Mouse (Mus musculus) liver, embryonic 12.5 days (tissue): Measurements from ENCODE around the gene Atad1. TPM values are rescaled to one million over a fixed set of nuclear protein-coding genes. Genes with fewer than 3 reads are reported as not detected.
"Not testable (repeated sequence)": the region's sequence is repeated elsewhere in the genome, so short reads cannot be mapped to it uniquely, and the experiment has no call there.

Experiments
- ATAC-seq: fragments of 200-750 bp; cut with Nextera tagmentation; 2 replicates; pipeline ENCODE4 v1.8.0; 2017; ENCODE audit warnings: moderate number of reproducible peaks, mild to moderate bottlenecking, moderate library complexity
- H3K27ac ChIP-seq: fragments of 300-500 bp; sonication (generic); 2 replicates; pipeline ENCODE4 v1.5.1; 2016; ENCODE audit warnings: mild to moderate bottlenecking
- H3K27me3 ChIP-seq: fragments of 300-500 bp; sonication (generic); replicated peaks from 2 replicates; pipeline ENCODE4 v1.6.1; 2016; ENCODE audit warnings: mild to moderate bottlenecking, moderate library complexity
- H3K36me3 ChIP-seq: fragments of 300-500 bp; sonication (generic); 2 replicates; pipeline ENCODE4 v1.6.1; 2016; ENCODE audit warnings: mild to moderate bottlenecking, moderate library complexity
- H3K4me1 ChIP-seq: fragments of 300-500 bp; sonication (generic); 2 replicates; pipeline ENCODE4 v1.6.1; 2016
- H3K4me2 ChIP-seq: fragments of 300-500 bp; sonication (generic); 2 replicates; pipeline ENCODE4 v1.6.1; 2016; ENCODE audit warnings: mild to moderate bottlenecking, moderate library complexity
- H3K4me3 ChIP-seq: fragments of 300-500 bp; sonication (generic); 2 replicates; pipeline ENCODE4 v1.5.1; 2016; ENCODE audit warnings: mild to moderate bottlenecking, moderate library complexity
- H3K9ac ChIP-seq: fragments of 300-500 bp; sonication (generic); 2 replicates; pipeline ENCODE4 v1.6.1; 2016; ENCODE audit warnings: mild to moderate bottlenecking, moderate library complexity
- H3K9me3 ChIP-seq: fragments of 300-500 bp; sonication (generic); replicated peaks from 2 replicates; pipeline ENCODE4 v1.6.1; 2016; ENCODE audit warnings: mild to moderate bottlenecking, moderate library complexity
- WGBS: fragments of 180-500 bp; shearing (Covaris S2); methylation state at CpG from one replicate; pipeline ENCODE4 v1.1.7; 2016; ENCODE audit not compliant: insufficient replicate concordance; 5-methylcytosine and 5-hydroxymethylcytosine counted together
- polyA plus RNA-seq: library from polyadenylated mRNA; unstranded; fragments of >200 nt; fragmentation: Nextera tagmentation; extraction: Ambion mirVana; gene quantifications from 2 replicates; pipeline ENCODE4 v1.2.1, GENCODE M21; 2016

The Atad1 gene
- polyA plus RNA-seq, 1 experiment from 2014 or later = 32.3 TPM

DNA sequence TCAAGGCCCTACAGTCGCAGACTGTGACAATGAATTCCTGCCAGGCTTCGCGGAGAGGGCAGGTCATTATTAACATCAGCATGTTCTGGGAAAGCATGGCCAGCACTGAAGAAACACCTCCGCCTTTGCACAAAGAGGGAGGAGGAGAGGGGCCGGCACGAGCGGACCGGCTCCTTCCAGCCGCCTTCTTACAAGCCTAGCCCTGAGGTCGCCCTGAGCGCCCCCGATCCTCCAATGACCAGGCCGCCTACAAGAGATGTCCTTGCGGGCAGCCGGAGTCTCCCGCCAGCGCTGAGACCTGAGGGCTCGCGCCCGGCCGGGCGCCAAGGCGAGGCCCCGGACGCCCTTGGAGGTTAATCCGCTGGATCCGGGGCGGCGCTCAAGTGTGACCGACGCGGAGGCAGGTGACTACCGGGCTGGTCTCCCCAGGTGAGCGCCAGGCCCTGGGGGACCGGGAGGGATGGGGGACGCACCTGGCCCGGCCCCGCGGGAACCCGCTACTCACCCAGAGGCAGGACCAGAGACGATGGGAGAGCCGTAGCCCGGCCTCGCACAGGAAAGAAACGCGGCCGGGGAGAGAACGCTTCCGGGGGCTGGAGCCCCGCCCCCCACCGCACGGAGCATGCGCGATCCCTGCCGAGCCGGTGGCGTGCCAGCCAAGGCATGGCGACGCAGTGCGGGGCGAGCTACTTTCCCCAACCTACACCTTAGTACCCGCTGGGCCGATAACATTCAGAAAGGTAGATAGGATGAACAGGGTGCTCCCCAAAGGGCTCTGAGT, 27.6 kb downstream of the Atad1 start:
- peak overlapping the region; percentile 81 for H3K27ac ChIP-seq
- ATAC-seq = peak; percentile 97
- under 1% methylated on average over 62 of the region's 63 CpGs for WGBS
- H3K9me3 ChIP-seq = no peaks in the 10 kb centered on the region
- peak overlapping the region; percentile 89 for H3K4me3 ChIP-seq
- peaks cover 35% of the 10 kb centered on the region for H3K4me1 ChIP-seq
- H3K4me2 ChIP-seq = peak overlapping the region; percentile 85
- H3K9ac ChIP-seq = peak overlapping the region; percentile 85
- peaks cover 8% of the 10 kb centered on the region; the same call in 1 of the 2 replicates for H3K36me3 ChIP-seq
- H3K27me3 ChIP-seq = no peaks in the 10 kb centered on the region

DNA sequence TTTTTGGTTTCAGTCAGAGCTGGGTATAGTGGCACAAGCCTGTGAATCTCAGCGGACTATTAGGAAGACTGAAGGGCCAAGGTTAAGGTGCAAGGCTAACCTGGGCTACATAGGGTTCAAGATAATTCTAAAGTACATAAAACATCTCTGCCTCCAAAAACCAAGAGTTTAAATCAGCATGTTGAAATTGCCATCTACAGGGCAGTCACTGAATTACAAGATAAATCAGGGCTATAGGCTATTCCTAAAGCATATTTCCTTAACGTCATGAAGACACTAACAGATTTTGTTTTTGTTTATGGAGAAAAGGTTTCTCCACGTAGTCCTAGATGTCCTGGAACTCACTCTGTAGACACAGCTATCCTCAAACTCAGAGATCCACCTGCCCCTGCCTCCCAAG, 29.3 kb downstream of the Atad1 start:
- WGBS = 57% methylated on average over 3 of the region's 3 CpGs

DNA sequence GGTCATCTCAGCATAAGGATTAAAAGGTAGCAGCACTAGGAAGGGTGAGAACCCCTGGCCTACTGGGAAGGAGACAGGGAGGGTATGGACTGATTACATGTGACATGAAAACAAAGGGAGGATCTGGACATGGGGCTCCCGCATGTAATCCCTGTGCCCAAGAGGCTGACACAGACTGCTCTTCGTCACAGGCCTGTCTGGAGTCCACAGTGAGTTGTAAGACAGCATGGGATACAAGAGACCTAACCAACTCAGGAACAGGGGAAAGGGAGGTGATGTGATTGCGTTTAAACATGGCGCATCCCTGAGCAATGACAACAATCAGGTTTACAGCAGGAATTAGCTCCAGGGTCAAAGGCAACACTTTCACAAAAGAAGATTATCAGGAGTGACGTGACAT, 30.6 kb downstream of the Atad1 start:
- Histone ChIP-seq H3K4me2 (no peak overlapping the region), H3K27ac (no peak overlapping the region)
- no peak for ATAC-seq

More for the DNA sequence above, 29.3 kb downstream of the Atad1 start:
- Histone ChIP-seq H3K36me3 (peaks cover 20% of the 10 kb centered on the region), H3K4me2 (peak overlapping the region; percentile 85), H3K4me1 (peaks cover 35% of the 10 kb centered on the region), H3K27me3 (no peaks in the 10 kb centered on the region), H3K27ac (no peak overlapping the region), H3K4me3 (no peak overlapping the region), H3K9ac (no peak overlapping the region), H3K9me3 (no peaks in the 10 kb centered on the region)
- no peak for ATAC-seq

DNA sequence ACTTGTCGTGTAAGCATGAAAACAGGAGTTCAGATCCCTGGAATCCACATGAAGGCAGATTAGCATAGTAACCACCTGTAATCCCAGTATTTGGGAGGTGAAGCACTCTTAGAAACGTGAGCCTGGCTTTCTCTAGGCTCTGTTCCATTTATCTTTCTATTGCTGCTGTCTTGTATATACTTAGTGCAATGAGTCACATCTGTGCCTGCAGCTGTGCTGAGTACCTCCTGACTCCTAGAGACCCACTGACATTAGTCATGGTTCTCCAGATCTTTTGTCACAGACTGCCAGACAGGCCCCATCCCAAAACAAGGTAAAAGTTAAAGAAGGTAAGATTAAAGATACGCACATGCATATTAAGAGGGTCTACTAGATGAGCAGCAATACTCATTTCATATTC, 37.4 kb downstream of the Atad1 start:
- H3K36me3 ChIP-seq = peaks cover 81% of the 10 kb centered on the region
- H3K4me1 ChIP-seq = no peaks in the 10 kb centered on the region
- H3K9ac ChIP-seq = no peak overlapping the region

More for the DNA sequence above, 30.6 kb downstream of the Atad1 start:
- H3K9me3 ChIP-seq = no peaks in the 10 kb centered on the region
- peaks cover 33% of the 10 kb centered on the region for H3K36me3 ChIP-seq
- no peaks in the 10 kb centered on the region for H3K27me3 ChIP-seq
- no peak overlapping the region for H3K9ac ChIP-seq
- H3K4me1 ChIP-seq = peaks cover 26% of the 10 kb centered on the region
- no peak overlapping the region for H3K4me3 ChIP-seq
- WGBS = 77% methylated on average over 5 of the region's 5 CpGs

DNA sequence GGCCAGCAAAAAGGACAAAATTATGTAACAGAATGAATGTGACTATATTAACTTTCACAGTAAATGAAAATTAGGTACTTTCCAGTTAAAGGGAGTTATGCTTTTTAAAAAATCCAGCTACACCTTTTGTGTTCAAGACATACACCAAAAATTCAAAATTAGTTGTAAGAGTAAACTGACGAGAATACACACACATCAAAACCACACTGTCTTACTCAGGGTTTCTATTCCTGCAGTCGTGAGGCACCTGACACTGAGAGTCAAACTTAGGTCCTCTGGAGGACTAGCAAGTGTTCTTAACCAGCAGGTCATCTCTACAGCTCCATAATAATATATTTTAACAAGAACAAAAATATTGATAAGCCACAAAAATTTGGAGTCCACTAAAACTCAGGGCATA, 42.9 kb downstream of the Atad1 start:
- H3K36me3 ChIP-seq = peaks cover 87% of the 10 kb centered on the region
- no peak overlapping the region for H3K4me3 ChIP-seq
- no peak for ATAC-seq
- H3K9me3 ChIP-seq = no peaks in the 10 kb centered on the region
- H3K9ac ChIP-seq = no peak overlapping the region
- H3K4me1 ChIP-seq = no peaks in the 10 kb centered on the region
- WGBS = 83% methylated on average over 2 of the region's 2 CpGs
- no peaks in the 10 kb centered on the region for H3K27me3 ChIP-seq
- no peak overlapping the region for H3K27ac ChIP-seq
- H3K4me2 ChIP-seq = no peak overlapping the region

More for the DNA sequence above, 37.4 kb downstream of the Atad1 start:
- Histone ChIP-seq H3K4me2 (no peak overlapping the region), H3K27me3 (no peaks in the 10 kb centered on the region), H3K9me3 (no peaks in the 10 kb centered on the region), H3K27ac (no peak overlapping the region), H3K4me3 (no peak overlapping the region)
- WGBS = 74% methylated on average over 3 of the region's 3 CpGs
- ATAC-seq = no peak

DNA sequence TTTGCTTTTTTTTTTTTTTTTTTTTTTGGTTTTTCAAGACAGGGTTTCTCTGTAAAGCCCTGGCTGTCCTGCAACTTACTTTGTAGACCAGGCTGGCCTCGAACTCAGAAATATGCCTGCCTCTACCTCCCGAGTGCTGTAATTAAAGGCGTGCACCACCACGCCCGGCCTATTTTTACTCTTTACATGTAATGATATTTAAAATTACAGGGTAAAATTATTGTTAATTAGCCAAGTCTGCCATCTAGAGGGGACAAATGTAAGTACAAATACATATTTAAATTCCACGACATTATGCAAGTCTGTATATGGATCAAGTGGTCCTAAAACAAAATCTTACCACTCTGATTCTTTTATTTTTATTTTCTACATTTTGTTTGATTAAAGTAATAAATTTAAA, 49.9 kb downstream of the Atad1 start:
- H3K36me3 ChIP-seq = peaks cover 62% of the 10 kb centered on the region
- no peak overlapping the region for H3K4me2 ChIP-seq
- H3K4me1 ChIP-seq = peaks cover 11% of the 10 kb centered on the region
- no peak overlapping the region for H3K9ac ChIP-seq
- no peaks in the 10 kb centered on the region for H3K9me3 ChIP-seq
- no peak for ATAC-seq
- 55% methylated on average over 6 of the region's 6 CpGs for WGBS
- H3K27me3 ChIP-seq = no peaks in the 10 kb centered on the region
- no peak overlapping the region for H3K27ac ChIP-seq
- no peak overlapping the region for H3K4me3 ChIP-seq

DNA sequence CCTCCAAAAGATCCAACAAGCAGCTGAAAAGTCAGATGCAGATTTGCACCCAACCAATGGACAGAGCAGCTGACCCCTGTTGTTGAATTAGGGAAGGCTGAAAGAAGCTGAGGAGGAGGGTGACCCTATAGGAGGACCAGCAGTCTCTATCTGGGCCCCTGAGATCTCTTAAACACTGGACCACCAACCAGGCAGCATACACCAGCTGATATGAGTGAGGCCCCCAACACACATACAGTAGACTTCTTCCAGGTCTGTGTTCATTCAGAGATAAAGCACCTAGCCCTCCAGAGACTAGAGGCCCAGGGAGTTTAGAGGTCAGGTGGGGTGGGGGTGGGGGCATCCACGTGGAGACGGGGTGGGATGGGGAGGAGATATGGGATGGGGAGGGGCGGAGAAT, 51.4 kb downstream of the Atad1 start:
- 57% methylated on average over 3 of the region's 3 CpGs for WGBS
- H3K27ac ChIP-seq = not testable (repeated sequence)

DNA sequence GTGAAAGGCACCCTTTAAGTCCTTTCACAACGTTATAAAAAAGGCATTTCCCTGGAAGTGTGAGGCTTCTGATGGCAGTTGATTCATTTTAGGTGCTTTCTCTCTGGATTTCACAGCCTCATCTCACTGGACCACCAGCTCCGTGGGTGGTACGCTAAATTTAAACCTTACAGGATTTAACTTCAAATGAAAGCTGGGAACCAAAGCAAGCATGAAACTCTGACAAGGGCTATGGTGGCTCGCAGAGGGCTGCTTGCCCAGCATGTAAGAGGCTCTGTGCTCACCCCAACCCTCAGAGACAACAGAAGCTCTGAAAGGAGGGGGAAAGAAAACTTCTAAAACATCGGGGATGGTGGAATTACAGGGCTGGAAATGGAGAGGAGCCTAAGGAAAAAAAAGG, 51.9 kb downstream of the Atad1 start:
- no peak overlapping the region for H3K27ac ChIP-seq
- no peak overlapping the region for H3K4me3 ChIP-seq
- H3K9ac ChIP-seq = peak overlapping the region; percentile 35; the same call in 1 of the 2 replicates
- ATAC-seq = no peak
- 82% methylated on average over 5 of the region's 5 CpGs for WGBS
- H3K4me2 ChIP-seq = no peak overlapping the region
- H3K9me3 ChIP-seq = no peaks in the 10 kb centered on the region
- no peaks in the 10 kb centered on the region for H3K27me3 ChIP-seq
- H3K4me1 ChIP-seq = peaks cover 11% of the 10 kb centered on the region
- peaks cover 56% of the 10 kb centered on the region for H3K36me3 ChIP-seq

More for the DNA sequence above, 51.4 kb downstream of the Atad1 start:
- Histone ChIP-seq H3K4me1 (peaks cover 11% of the 10 kb centered on the region), H3K36me3 (peaks cover 56% of the 10 kb centered on the region), H3K9ac (peak overlapping the region; percentile 35; the same call in 1 of the 2 replicates)
- H3K27me3 ChIP-seq, H3K9me3 ChIP-seq, H3K4me3 ChIP-seq, H3K4me2 ChIP-seq: not testable (repeated sequence)
- ATAC-seq = peak; percentile 57; the same call in 1 of the 2 replicates

DNA sequence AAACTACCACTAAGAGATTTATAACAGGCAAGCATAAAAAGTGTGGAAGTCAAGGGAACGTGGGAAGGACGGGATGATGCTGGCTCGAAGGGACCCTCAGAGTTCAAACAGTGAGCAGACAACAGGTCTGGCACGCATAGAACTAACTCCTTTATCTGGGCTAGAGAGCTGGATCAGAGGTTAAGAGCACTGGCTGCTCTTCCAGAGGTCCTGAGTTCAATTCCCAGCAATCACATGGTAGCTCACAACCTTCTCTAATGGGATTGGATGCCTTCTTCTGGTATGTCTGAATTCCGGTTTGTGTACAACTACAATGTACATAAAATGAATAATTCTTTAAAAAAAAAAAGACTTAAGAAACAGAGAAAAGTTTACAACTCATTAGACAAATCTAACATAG, 56.5 kb downstream of the Atad1 start:
- Histone ChIP-seq H3K9ac (no peak overlapping the region), H3K9me3 (no peaks in the 10 kb centered on the region), H3K27me3 (no peaks in the 10 kb centered on the region), H3K4me2 (no peak overlapping the region), H3K4me3 (no peak overlapping the region), H3K27ac (no peak overlapping the region), H3K4me1 (peaks cover 4% of the 10 kb centered on the region), H3K36me3 (peaks cover 63% of the 10 kb centered on the region)
- 79% methylated on average over 5 of the region's 5 CpGs for WGBS
- ATAC-seq = no peak

DNA sequence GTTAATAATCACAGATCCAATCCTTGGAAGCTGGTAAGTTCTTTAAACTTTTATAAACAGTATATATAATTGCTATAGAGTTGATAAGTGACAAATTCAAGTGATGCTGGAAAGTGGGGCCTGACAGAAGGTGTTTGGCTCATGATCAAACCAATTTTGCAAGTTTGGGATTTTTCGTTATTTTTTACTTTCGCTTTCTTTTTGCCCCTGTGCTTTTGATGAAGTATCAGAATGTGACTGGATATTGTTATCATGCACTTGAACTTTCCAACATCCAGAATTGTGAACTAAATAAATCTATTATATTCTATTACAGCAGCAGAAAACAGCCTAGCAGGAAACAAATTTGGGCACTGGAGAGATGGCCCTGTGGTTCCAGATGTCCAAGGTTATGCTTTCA, 58.7 kb downstream of the Atad1 start:
- H3K9me3 ChIP-seq = no peaks in the 10 kb centered on the region
- no peaks in the 10 kb centered on the region for H3K4me1 ChIP-seq
- peaks cover 54% of the 10 kb centered on the region for H3K36me3 ChIP-seq
- H3K4me3 ChIP-seq = no peak overlapping the region
- H3K9ac ChIP-seq = no peak overlapping the region
- H3K27me3 ChIP-seq = no peaks in the 10 kb centered on the region
- ATAC-seq = no peak
- H3K27ac ChIP-seq = no peak overlapping the region
- 87% methylated on average over 2 of the region's 2 CpGs for WGBS
- no peak overlapping the region for H3K4me2 ChIP-seq

DNA sequence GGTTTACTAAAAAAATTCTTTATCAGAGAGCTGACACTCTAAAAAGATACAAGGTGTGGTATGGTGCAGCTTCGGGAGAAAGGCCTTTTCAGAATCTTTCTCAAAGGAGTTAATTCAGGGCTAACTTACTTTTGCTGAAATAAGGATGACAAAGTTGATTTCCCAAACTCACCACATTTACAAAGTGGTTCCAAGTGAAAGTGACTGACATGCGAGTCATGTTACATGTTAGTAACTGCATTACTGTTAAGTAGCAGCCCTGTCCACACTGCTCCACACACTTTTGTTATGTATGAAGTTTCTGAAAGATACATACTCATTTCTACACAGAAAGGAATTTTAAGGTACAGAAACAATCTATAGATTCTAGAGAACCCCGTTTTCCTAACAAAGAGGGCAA, 63.8 kb downstream of the Atad1 start:
- H3K36me3 ChIP-seq = peaks cover 55% of the 10 kb centered on the region
- no peak for ATAC-seq

DNA sequence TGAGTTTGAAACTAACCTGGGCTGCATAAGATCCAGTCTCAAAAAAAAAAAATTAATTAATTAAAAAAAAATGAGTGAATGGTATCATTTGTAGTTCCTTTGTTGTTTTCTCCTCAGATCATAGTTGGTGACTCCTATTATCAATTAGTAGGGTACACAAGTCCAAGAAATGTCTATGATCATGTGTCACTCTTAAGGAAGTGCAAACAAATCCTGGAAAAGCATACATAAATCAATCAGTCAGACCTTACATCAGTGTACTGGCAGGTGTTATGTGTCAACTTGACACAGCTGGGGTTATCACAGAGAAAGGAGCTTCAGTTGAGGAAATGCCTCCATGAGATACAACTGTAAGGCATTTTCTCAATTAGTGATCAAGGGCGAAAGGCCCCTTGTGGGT, 71.8 kb downstream of the Atad1 start:
- not testable (repeated sequence) for ATAC-seq, H3K9me3 ChIP-seq, H3K27ac ChIP-seq, H3K9ac ChIP-seq, H3K4me3 ChIP-seq, H3K4me2 ChIP-seq, H3K27me3 ChIP-seq, H3K4me1 ChIP-seq
- H3K36me3 ChIP-seq = peaks cover 29% of the 10 kb centered on the region
- 65% methylated on average over 1 of the region's 1 CpGs for WGBS

More for the DNA sequence above, 63.8 kb downstream of the Atad1 start:
- H3K9me3 ChIP-seq = no peaks in the 10 kb centered on the region
- H3K9ac ChIP-seq = no peak overlapping the region
- no peaks in the 10 kb centered on the region for H3K27me3 ChIP-seq
- H3K4me2 ChIP-seq = no peak overlapping the region
- WGBS = 74% methylated on average over 3 of the region's 3 CpGs
- no peak overlapping the region for H3K4me3 ChIP-seq
- no peak overlapping the region for H3K27ac ChIP-seq
- H3K4me1 ChIP-seq = no peaks in the 10 kb centered on the region
